Mouse (Mus musculus): ENCODE measurements around the gene Dffa.

DNA sequence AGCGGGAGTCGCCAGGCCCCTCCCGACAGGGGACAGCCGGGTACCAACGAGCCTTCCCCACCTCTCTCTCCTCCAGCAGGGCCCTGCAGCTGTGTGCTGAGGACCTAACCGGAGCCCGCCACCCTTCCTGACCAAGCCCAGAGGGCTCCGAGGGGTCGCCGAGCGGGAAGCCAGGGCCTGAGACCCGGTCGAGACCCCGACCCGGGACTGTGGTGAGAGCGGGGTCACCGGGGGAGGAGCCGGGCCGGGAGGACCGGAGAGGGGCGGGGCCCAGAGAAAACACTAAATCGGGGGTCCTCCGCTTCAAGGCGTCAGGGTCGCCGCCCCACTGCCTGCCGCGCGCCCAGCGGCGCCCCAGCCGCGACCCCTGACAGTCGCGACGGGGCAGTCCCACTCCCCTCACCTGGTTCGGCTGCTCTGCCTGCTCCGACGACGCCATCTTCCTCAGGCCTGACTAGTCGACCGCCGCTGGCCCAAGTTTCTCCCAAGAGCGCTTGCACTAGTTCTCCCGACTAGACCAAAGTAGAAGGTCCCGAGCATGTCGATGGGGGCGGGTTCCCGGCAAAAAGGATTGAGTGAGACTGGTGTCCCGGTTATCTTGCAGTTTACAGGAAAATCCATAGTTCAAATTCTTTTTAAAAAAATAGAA, 4.5 kb upstream of the Dffa start, which contains the start of gene Pex14:
- TF ChIP-seq CTCF (IDR thresholded peaks at IDR 0.05; ENCODE audit: low read depth, low read length) (no peak), TAL1 (conservative IDR thresholded peaks at IDR 0.05; ENCODE audit: low read depth, low read length) (no peak)

Measured in G1E (cell line).